Mouse (Mus musculus) urinary bladder, adult 2 months (tissue): ENCODE measurements around the gene 9330161L09Rik. TPM values are rescaled to one million over a fixed set of nuclear protein-coding genes. Genes with fewer than 3 reads are reported as not detected.

Source experiments
- polyA plus RNA-seq: library from polyadenylated mRNA; depleted of rRNA; stranded (reverse); fragments of >200 nt; gene quantifications from 2 replicates; pipeline ENCODE4 v1.2.3, GENCODE M21; 2012; rRNA removed

9330161L09Rik gene
- polyA plus RNA-seq, 1 experiment, result 0.59 TPM

Other genes starting within 250 kb of the 9330161L09Rik start
- 7.5 and 8.4 TPM in 2 replicates for gene Prima1, start 165.7 kb downstream of the 9330161L09Rik start, polyA plus RNA-seq
- gene Fam181a, start 96.8 kb downstream of the 9330161L09Rik start, polyA plus RNA-seq, result not detected in 2 replicates
- 46.8 and 55.6 TPM in 2 replicates for gene Asb2, start 51.8 kb downstream of the 9330161L09Rik start, polyA plus RNA-seq
- 10.8 and 12.5 TPM in 2 replicates for gene Otub2, start 19.1 kb downstream of the 9330161L09Rik start, polyA plus RNA-seq
- 59.5 and 69.6 TPM in 2 replicates for gene Ddx24, start 18.0 kb upstream of the 9330161L09Rik start, polyA plus RNA-seq
- gene Ifi27, start 26.4 kb upstream of the 9330161L09Rik start, polyA plus RNA-seq, result 201 and 267 TPM in 2 replicates
- 417 and 461 TPM in 2 replicates for gene Ifi27l2a, start 35.9 kb upstream of the 9330161L09Rik start, polyA plus RNA-seq
- gene Ifi27l2b, start 49.4 kb upstream of the 9330161L09Rik start, polyA plus RNA-seq, result 0.57 and 0.78 TPM in 2 replicates
- 2.9 and 3.8 TPM in 2 replicates for gene Ppp4r4, start 124.5 kb upstream of the 9330161L09Rik start, polyA plus RNA-seq
- gene Serpina10, start 223.6 kb upstream of the 9330161L09Rik start, polyA plus RNA-seq, result not detected in 2 replicates
- gene Serpina6, start 249.4 kb upstream of the 9330161L09Rik start, polyA plus RNA-seq, result not detected in 2 replicates